Comparison of ENCODE assay signal across 15 mouse cellular contexts in genomic region chr11:72413016-72413415, GRCm38 (mm10). TPM values are rescaled to one million over a fixed set of nuclear protein-coding genes. Genes with fewer than 3 reads are reported as not detected.
DNase-seq lines count a peak whose midpoint lies in the region; ATAC-seq lines count a peak whose summit lies in the region.
"Had no signal": no experiment of that assay in that cellular context is flagged by ENCODE, and none has a peak within 500 bp of the region (broad histone marks: within the 10 kb centered on the region; RNA-seq: fewer than 3 reads in every experiment).

No protein-coding gene starts in this region.

- H3K9me3 ChIP-seq in heart, embryonic 12.5 days (replicated peaks), result no peaks in the 10 kb centered on the region
- no peaks in the 10 kb centered on the region for H3K9me3 ChIP-seq in lung, embryonic 15.5 days
- no peaks in the 10 kb centered on the region for H3K9me3 ChIP-seq in midbrain, embryonic 11.5 days (ENCODE audit: control insufficient read depth, low read length)
- H3K9me3 ChIP-seq: intestine, embryonic 15.5 days; liver, embryonic 12.5 days; megakaryocyte, embryonic 14.5 days had no signal

- no peaks in the 10 kb centered on the region for H3K36me3 ChIP-seq in heart, embryonic 12.5 days
- H3K36me3 ChIP-seq in lung, embryonic 15.5 days, result no peaks in the 10 kb centered on the region
- H3K36me3 ChIP-seq in midbrain, embryonic 11.5 days (ENCODE audit: control insufficient read depth, insufficient read depth, low read length), result no peaks in the 10 kb centered on the region
- H3K36me3 ChIP-seq: intestine, embryonic 15.5 days; liver, embryonic 12.5 days had no signal

- peak overlapping the region; percentile 25; the same call in 1 of the 2 replicates for H3K4me2 ChIP-seq in heart, embryonic 12.5 days
- no peak overlapping the region for H3K4me2 ChIP-seq in lung, embryonic 15.5 days
- H3K4me2 ChIP-seq in midbrain, embryonic 11.5 days, result no peak overlapping the region
- H3K4me2 ChIP-seq: intestine, embryonic 15.5 days; liver, embryonic 12.5 days had no signal

- peak overlapping the region; percentile 65 for H3K27ac ChIP-seq in heart, embryonic 12.5 days (ENCODE audit: poor library complexity, severe bottlenecking)
- H3K27ac ChIP-seq in lung, embryonic 15.5 days, result 0 out of 2 replicates have a peak overlapping the region, but pooled peaks have one; percentile 31
- H3K27ac ChIP-seq in midbrain, embryonic 11.5 days (ENCODE audit: low read depth, low read length), result no peak overlapping the region
- H3K27ac ChIP-seq: intestine, embryonic 15.5 days; left cerebral cortex, adult 2 months; liver, embryonic 12.5 days had no signal

- peak; percentile 32 for DNase-seq in urinary bladder, postnatal 25 days (ENCODE audit: low spot score)
- DNase-seq in urinary bladder, postnatal 10 days (ENCODE audit: low spot score), result no peak
- no peak for DNase-seq in spleen, postnatal 4 days (ENCODE audit: low spot score in 2 of 2)
- no peak for DNase-seq in midbrain, embryonic 11.5 days (ENCODE audit: low spot score, missing footprints)
- no peak for DNase-seq in right cerebral cortex, postnatal 4 days
- DNase-seq: kidney, postnatal 4 days; right cerebral cortex, postnatal 14 days; thymus, postnatal 14 days had no signal

- ATAC-seq in heart, embryonic 12.5 days (ENCODE audit: insufficient number of reproducible peaks, low FRiP score), result no peak
- no peak for ATAC-seq in lung, embryonic 15.5 days (ENCODE audit: borderline replicate concordance, extremely low read depth, low FRiP score, low TSS enrichment)
- no peak for ATAC-seq in midbrain, embryonic 11.5 days (ENCODE audit: low FRiP score)
- ATAC-seq: forebrain, embryonic 16.5 days; intestine, embryonic 15.5 days; liver, embryonic 12.5 days had no signal

- peaks cover 85% of the 10 kb centered on the region for H3K4me1 ChIP-seq in heart, embryonic 12.5 days (replicated peaks)
- H3K4me1 ChIP-seq in lung, embryonic 15.5 days, result peaks cover 40% of the 10 kb centered on the region
- peaks cover 14% of the 10 kb centered on the region for H3K4me1 ChIP-seq in midbrain, embryonic 11.5 days (ENCODE audit: control insufficient read depth, insufficient read depth, low read length)

- H3K4me3 ChIP-seq in heart, embryonic 12.5 days, result no peak overlapping the region
- H3K4me3 ChIP-seq in lung, embryonic 15.5 days, result no peak overlapping the region
- no peak overlapping the region for H3K4me3 ChIP-seq in midbrain, embryonic 11.5 days (ENCODE audit: low read depth, low read length)
- H3K4me3 ChIP-seq: intestine, embryonic 15.5 days; left cerebral cortex, adult 2 months; liver, embryonic 12.5 days; megakaryocyte, embryonic 14.5 days had no signal

- H3K27me3 ChIP-seq in heart, embryonic 12.5 days (replicated peaks), result no peaks in the 10 kb centered on the region
- H3K27me3 ChIP-seq in lung, embryonic 15.5 days, result no peaks in the 10 kb centered on the region
- H3K27me3 ChIP-seq in midbrain, embryonic 11.5 days (ENCODE audit: control insufficient read depth, insufficient read depth, low read length), result peaks cover 4% of the 10 kb centered on the region
- H3K27me3 ChIP-seq: intestine, embryonic 15.5 days had no signal

- 0 out of 2 replicates have a peak overlapping the region, but pooled peaks have one; percentile 22 for H3K9ac ChIP-seq in heart, embryonic 12.5 days
- no peak overlapping the region for H3K9ac ChIP-seq in lung, embryonic 15.5 days
- no peak overlapping the region for H3K9ac ChIP-seq in midbrain, embryonic 11.5 days (ENCODE audit: low read length)
- H3K9ac ChIP-seq: intestine, embryonic 15.5 days; liver, embryonic 12.5 days had no signal

- 33% methylated on average over 7 of the region's 7 CpGs for WGBS in heart, embryonic 12.5 days
- 47% methylated on average over 7 of the region's 7 CpGs for WGBS in lung, embryonic 15.5 days
- 77% methylated on average over 7 of the region's 7 CpGs for WGBS in midbrain, embryonic 11.5 days

RNA-seq across cellular contexts. Expression of gene Smtnl2, which starts 1.5 kb away (rescaled TPM):
- 191 and 194 TPM in 2 replicates for polyA plus RNA-seq in heart, embryonic 12.5 days (2016; fragmentation: Nextera tagmentation; extraction: Ambion mirVana)
- polyA plus RNA-seq in lung, embryonic 15.5 days (2015; fragmentation: Nextera tagmentation; extraction: Ambion mirVana), result 156 and 158 TPM in 2 replicates
- 3.7 and 4.1 TPM in 2 replicates for polyA plus RNA-seq in midbrain, embryonic 11.5 days (2014; fragmentation: Nextera tagmentation; extraction: Ambion mirVana)

RNA-seq across cellular contexts. Expression of gene Ggt6, which starts 22.3 kb away (rescaled TPM):
- polyA plus RNA-seq in heart, embryonic 12.5 days (2016; fragmentation: Nextera tagmentation; extraction: Ambion mirVana), result not detected in 2 replicates
- polyA plus RNA-seq in lung, embryonic 15.5 days (2015; fragmentation: Nextera tagmentation; extraction: Ambion mirVana), result 0.14 and 0.26 TPM in 2 replicates
- polyA plus RNA-seq in midbrain, embryonic 11.5 days (2014; fragmentation: Nextera tagmentation; extraction: Ambion mirVana), result not detected in 2 replicates
- polyA plus RNA-seq: forebrain, embryonic 16.5 days; liver, embryonic 12.5 days had no signal

RNA-seq across cellular contexts. Expression of gene Mybbp1a, which starts 28.1 kb away (rescaled TPM):
- 99.5 and 106 TPM in 2 replicates for polyA plus RNA-seq in heart, embryonic 12.5 days (2016; fragmentation: Nextera tagmentation; extraction: Ambion mirVana)
- 137 and 140 TPM in 2 replicates for polyA plus RNA-seq in lung, embryonic 15.5 days (2015; fragmentation: Nextera tagmentation; extraction: Ambion mirVana)
- polyA plus RNA-seq in midbrain, embryonic 11.5 days (2014; fragmentation: Nextera tagmentation; extraction: Ambion mirVana), result 142 and 144 TPM in 2 replicates

RNA-seq across cellular contexts. Expression of gene Tekt1, which starts 50.8 kb away (rescaled TPM):
- polyA plus RNA-seq in heart, embryonic 12.5 days (2016; fragmentation: Nextera tagmentation; extraction: Ambion mirVana), result 0.32 and 0.85 TPM in 2 replicates
- polyA plus RNA-seq in lung, embryonic 15.5 days (2015; fragmentation: Nextera tagmentation; extraction: Ambion mirVana), result 11.4 and 11.8 TPM in 2 replicates
- polyA plus RNA-seq in midbrain, embryonic 11.5 days (2014; fragmentation: Nextera tagmentation; extraction: Ambion mirVana), result 4.2 and 5.3 TPM in 2 replicates

Comparison
In these comparisons a context has a peak if more than half of its experiments do, and no peak if none do; other contexts are left out.
1. RNA of gene Smtnl2, which starts 1.5 kb away (polyA plus RNA-seq): 191 to 194 TPM in heart, embryonic 12.5 days and 156 to 158 TPM in lung, embryonic 15.5 days; 3.7 to 4.1 TPM in midbrain, embryonic 11.5 days; every median in the first group is over 10 times any median in the second.